Mouse (Mus musculus): ENCODE measurements around the gene Plaa. TPM values are rescaled to one million over a fixed set of nuclear protein-coding genes. Genes with fewer than 3 reads are reported as not detected.

The Plaa gene
- polyA plus RNA-seq, 1 experiment, result 26.5 TPM

GRCm38 (mm10) chr4:94613972-94614626 is 11.1 kb upstream of the Plaa start, which contains the start of gene Ift74:
Gene Ift74, plus strand, starts transcription at chr4:94614491.
- peaks cover 23% of the 10 kb centered on the region for H3K79me3 ChIP-seq (ENCODE audit: low read depth)
- TF ChIP-seq MAX (IDR thresholded peaks at IDR 0.05) (peak; percentile 25), FOSL1 (IDR thresholded peaks at IDR 0.05; ENCODE audit: insufficient read depth, low read length, poor library complexity, severe bottlenecking) (no peak), MYOD1 (IDR thresholded peaks at IDR 0.05; ENCODE audit: control insufficient read depth, insufficient read length, low read depth) (no peak)
- peak within 1 kb of the TSS; percentile 78 for H3ac ChIP-seq (ENCODE audit: control insufficient read depth, insufficient read length, low read depth)
- peak within 1 kb of the TSS; percentile 89 for H3K4me3 ChIP-seq (ENCODE audit: insufficient read depth, poor library complexity, severe bottlenecking)
- H3K36me3 ChIP-seq (ENCODE audit: control insufficient read depth, insufficient read depth), result peaks cover 4% of the 10 kb centered on the region
- peaks cover 37% of the 10 kb centered on the region for H3K79me2 ChIP-seq (ENCODE audit: control insufficient read depth, insufficient read depth)
- H3K27me3 ChIP-seq (ENCODE audit: control insufficient read depth, insufficient read depth, insufficient read length), result no peaks in the 10 kb centered on the region

DNA sequence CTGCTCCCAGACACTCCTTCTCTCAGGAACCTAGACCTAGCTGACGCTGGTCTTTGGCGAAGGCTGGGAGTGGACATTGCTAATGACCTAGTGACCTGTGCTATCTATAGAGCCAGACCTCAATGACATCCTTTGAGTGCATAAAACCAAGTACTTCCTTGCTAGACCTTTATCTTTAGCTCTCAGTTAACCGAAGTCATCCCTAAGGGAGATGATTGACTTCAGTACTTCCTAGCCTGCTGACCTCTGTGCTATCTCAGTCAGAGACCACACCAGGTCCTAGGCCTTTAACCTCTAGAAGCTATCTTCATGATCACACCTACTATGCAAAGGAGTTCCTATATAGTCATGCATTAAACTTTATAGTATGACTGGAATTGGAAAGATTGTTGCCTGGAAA is 7.3 kb upstream of the Plaa start:
- Histone ChIP-seq H3K79me3 (ENCODE audit: low read depth) (peaks cover 9% of the 10 kb centered on the region), H3ac (ENCODE audit: control insufficient read depth, insufficient read length, low read depth) (no peak overlapping the region), H3K27me3 (ENCODE audit: control insufficient read depth, insufficient read depth, insufficient read length) (no peaks in the 10 kb centered on the region), H3K4me3 (ENCODE audit: insufficient read depth, poor library complexity, severe bottlenecking) (no peak overlapping the region), H3K79me2 (ENCODE audit: control insufficient read depth, insufficient read depth) (peaks cover 10% of the 10 kb centered on the region), H3K36me3 (ENCODE audit: control insufficient read depth, insufficient read depth) (no peaks in the 10 kb centered on the region)
- TF ChIP-seq MAX (IDR thresholded peaks at IDR 0.05) (no peak), CTCF (IDR thresholded peaks at IDR 0.05; ENCODE audit: control insufficient read depth, insufficient read depth, insufficient read length) (no peak), FOSL1 (IDR thresholded peaks at IDR 0.05; ENCODE audit: insufficient read depth, low read length, poor library complexity, severe bottlenecking) (no peak)

DNA sequence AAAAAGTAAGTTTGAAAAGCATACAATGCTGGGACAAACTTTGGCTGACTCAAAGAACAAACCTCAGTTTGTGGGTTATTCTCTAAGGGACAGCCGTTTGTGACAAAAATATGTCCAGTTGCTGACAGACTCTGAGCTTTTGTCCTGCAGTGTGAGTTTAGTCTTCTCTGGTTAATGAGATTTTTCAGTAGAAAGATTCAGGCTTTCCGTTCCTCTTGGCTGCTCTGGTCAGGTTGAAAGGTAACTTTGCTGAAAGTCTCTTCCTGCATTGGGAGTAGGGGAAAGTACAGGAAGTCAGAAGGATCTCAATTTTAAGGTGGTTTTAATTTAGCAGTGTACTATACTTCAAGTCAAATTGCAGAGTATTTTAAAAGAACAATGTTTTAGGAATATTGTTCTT is 2.5 kb upstream of the Plaa start:
- Histone ChIP-seq H3ac (ENCODE audit: control insufficient read depth, insufficient read length, low read depth) (no peak overlapping the region), H3K4me3 (ENCODE audit: insufficient read depth, poor library complexity, severe bottlenecking) (no peak overlapping the region), H3K27me3 (ENCODE audit: control insufficient read depth, insufficient read depth, insufficient read length) (no peaks in the 10 kb centered on the region), H3K36me3 (ENCODE audit: control insufficient read depth, insufficient read depth) (no peaks in the 10 kb centered on the region), H3K79me3 (ENCODE audit: low read depth) (peaks cover 24% of the 10 kb centered on the region), H3K79me2 (ENCODE audit: control insufficient read depth, insufficient read depth) (peaks cover 35% of the 10 kb centered on the region)
- TF ChIP-seq USF1 (IDR thresholded peaks at IDR 0.05; ENCODE audit: low read depth) (no peak), CEBPB (IDR thresholded peaks at IDR 0.05; ENCODE audit: low read depth) (no peak), MAX (IDR thresholded peaks at IDR 0.05) (no peak), MYOD1 (IDR thresholded peaks at IDR 0.05; ENCODE audit: control insufficient read depth, insufficient read length, low read depth) (no peak), CTCF (IDR thresholded peaks at IDR 0.05; ENCODE audit: control insufficient read depth, insufficient read depth, insufficient read length) (no peak), MYOG (IDR thresholded peaks at IDR 0.05; ENCODE audit: control insufficient read depth, extremely low read depth, insufficient read length) (no peak), FOSL1 (IDR thresholded peaks at IDR 0.05; ENCODE audit: insufficient read depth, low read length, poor library complexity, severe bottlenecking) (no peak)

DNA sequence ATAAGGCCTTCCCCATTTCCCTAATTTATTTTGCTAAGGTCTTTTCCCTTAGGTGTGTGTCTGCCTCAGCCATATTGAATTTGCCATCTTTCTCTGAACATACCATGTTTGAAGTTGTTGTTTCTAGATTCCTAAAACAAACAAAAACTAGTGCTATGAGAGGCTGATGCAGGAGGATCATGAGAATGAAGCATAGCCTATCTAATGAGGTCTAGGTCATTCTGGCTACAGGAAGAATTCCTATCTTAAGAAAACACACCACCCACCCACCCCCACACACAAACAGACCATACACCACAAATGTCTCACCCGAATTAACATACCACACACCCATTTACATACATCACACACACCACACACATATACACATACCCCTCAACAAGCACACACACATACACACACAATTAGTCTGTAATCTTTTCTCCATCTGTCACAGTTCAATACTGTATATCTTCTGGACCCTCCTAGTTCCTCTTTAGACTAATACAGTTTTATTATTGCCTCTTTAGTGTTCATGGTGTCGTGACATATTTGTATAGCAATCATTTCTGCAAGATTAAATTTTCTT is 1.5 kb upstream of the Plaa start:
- Histone ChIP-seq H3K79me3 (ENCODE audit: low read depth) (peaks cover 33% of the 10 kb centered on the region), H3ac (ENCODE audit: control insufficient read depth, insufficient read length, low read depth) (no peak overlapping the region), H3K4me3 (ENCODE audit: insufficient read depth, poor library complexity, severe bottlenecking) (no peak overlapping the region), H3K79me2 (ENCODE audit: control insufficient read depth, insufficient read depth) (peaks cover 45% of the 10 kb centered on the region), H3K36me3 (ENCODE audit: control insufficient read depth, insufficient read depth) (no peaks in the 10 kb centered on the region), H3K27me3 (ENCODE audit: control insufficient read depth, insufficient read depth, insufficient read length) (no peaks in the 10 kb centered on the region)
- TF ChIP-seq MYOG (IDR thresholded peaks at IDR 0.05; ENCODE audit: control insufficient read depth, extremely low read depth, insufficient read length), result no peak

GRCm38 (mm10) chr4:94602496-94603030 is 481 bp downstream of the Plaa start:
- Histone ChIP-seq H3K4me3 (ENCODE audit: insufficient read depth, poor library complexity, severe bottlenecking) (peak overlapping the region; percentile 99), H3K79me2 (ENCODE audit: control insufficient read depth, insufficient read depth) (peaks cover 65% of the 10 kb centered on the region), H3K79me3 (ENCODE audit: low read depth) (peaks cover 51% of the 10 kb centered on the region), H3K36me3 (ENCODE audit: control insufficient read depth, insufficient read depth) (peaks cover 6% of the 10 kb centered on the region), H3ac (ENCODE audit: control insufficient read depth, insufficient read length, low read depth) (peak overlapping the region; percentile 99), H3K27me3 (ENCODE audit: control insufficient read depth, insufficient read depth, insufficient read length) (no peaks in the 10 kb centered on the region)
- TF ChIP-seq MYOG (IDR thresholded peaks at IDR 0.05; ENCODE audit: control insufficient read depth, extremely low read depth, insufficient read length) (no peak), USF1 (IDR thresholded peaks at IDR 0.05; ENCODE audit: low read depth) (no peak), CEBPB (IDR thresholded peaks at IDR 0.05; ENCODE audit: low read depth) (no peak), MYOD1 (IDR thresholded peaks at IDR 0.05; ENCODE audit: control insufficient read depth, insufficient read length, low read depth) (no peak), CTCF (IDR thresholded peaks at IDR 0.05; ENCODE audit: control insufficient read depth, insufficient read depth, insufficient read length) (no peak), MAX (IDR thresholded peaks at IDR 0.05) (no peak), FOSL1 (IDR thresholded peaks at IDR 0.05; ENCODE audit: insufficient read depth, low read length, poor library complexity, severe bottlenecking) (no peak)

DNA sequence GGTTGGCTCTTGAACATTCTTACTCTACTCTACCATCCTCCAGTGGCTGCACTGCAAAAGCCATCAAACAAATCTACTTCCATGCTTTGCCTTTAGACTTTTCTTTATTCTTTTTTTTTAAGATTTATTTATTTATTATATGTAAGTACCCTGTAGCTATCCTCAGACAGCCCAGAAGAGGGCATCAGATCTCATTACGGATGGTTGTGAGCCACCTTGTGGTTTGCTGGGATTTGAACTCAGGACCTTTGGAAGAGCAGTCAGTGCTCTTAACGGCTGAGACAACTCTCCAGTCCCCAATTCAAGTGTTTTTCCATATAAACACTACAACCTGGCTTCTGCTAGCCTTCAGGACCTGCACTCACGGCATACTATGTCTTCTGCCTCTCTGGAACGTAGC is 1.6 kb downstream of the Plaa start:
- Histone ChIP-seq H3K79me3 (ENCODE audit: low read depth) (peaks cover 58% of the 10 kb centered on the region), H3K79me2 (ENCODE audit: control insufficient read depth, insufficient read depth) (peaks cover 75% of the 10 kb centered on the region), H3K36me3 (ENCODE audit: control insufficient read depth, insufficient read depth) (peaks cover 12% of the 10 kb centered on the region), H3ac (ENCODE audit: control insufficient read depth, insufficient read length, low read depth) (no peak overlapping the region), H3K4me3 (ENCODE audit: insufficient read depth, poor library complexity, severe bottlenecking) (no peak overlapping the region), H3K27me3 (ENCODE audit: control insufficient read depth, insufficient read depth, insufficient read length) (no peaks in the 10 kb centered on the region)
- no peak for TF ChIP-seq MAX (IDR thresholded peaks at IDR 0.05)
- no peak for TF ChIP-seq CTCF (IDR thresholded peaks at IDR 0.05; ENCODE audit: control insufficient read depth, insufficient read depth, insufficient read length)

All from C2C12 (cell line).